Mouse (Mus musculus): ENCODE data around the gene Ogdhl. TPM values are rescaled to one million over a fixed set of nuclear protein-coding genes. Genes with fewer than 3 reads are reported as not detected.

Gene Ogdhl
- total RNA-seq, 2 experiments from 2014 or later, result not detected

- no peak for ATAC-seq (replicated peaks; ENCODE audit: poor library complexity, severe bottlenecking)
Measured at GRCm38 (mm10) chr14:32379395-32380098, 57.7 kb downstream of the Ogdhl start.

GRCm38 (mm10) chr14:32380099-32380480 is 58.3 kb downstream of the Ogdhl start:
- no peak for ATAC-seq (replicated peaks; ENCODE audit: poor library complexity, severe bottlenecking)

DNA sequence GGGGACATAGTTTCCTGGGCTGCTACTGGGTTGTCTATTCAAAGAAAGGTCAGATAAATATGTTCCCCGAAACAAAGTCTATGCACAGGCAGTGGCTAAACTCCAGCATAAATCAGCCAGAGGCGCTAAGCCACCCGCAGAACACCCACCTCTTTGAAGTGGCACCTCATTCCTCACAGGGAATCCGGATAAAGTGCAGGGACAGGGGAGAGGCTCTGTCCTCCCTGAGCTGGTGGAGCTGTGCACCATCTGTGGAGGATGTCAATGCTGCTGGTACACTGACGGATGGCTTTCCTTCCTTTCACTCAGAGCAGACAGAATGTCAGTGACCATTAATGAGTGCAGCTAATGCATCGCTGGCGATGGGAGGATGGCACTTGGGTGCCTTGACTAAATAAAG is 59.2 kb downstream of the Ogdhl start:
- ATAC-seq (replicated peaks; ENCODE audit: poor library complexity, severe bottlenecking), result no peak

GRCm38 (mm10) chr14:32381619-32382018 is 59.8 kb downstream of the Ogdhl start:
- no peak for ATAC-seq (replicated peaks; ENCODE audit: poor library complexity, severe bottlenecking)

GRCm38 (mm10) chr14:32388196-32388595 is 66.4 kb downstream of the Ogdhl start, which contains the start of gene 1700024G13Rik:
1700024G13Rik (minus strand) TSS chr14:32388391.
- peak; percentile 50 for ATAC-seq (replicated peaks; ENCODE audit: poor library complexity, severe bottlenecking)

Other genes with a start within 250 kb of the Ogdhl start
- gene Oxnad1, start 236.6 kb upstream of the Ogdhl start, total RNA-seq (2014; fragmentation: Nextera tagmentation), result 17.0 and 18.5 TPM in 2 replicates
- 25.4 and 33.8 TPM in 2 replicates for gene Oxnad1, start 236.6 kb upstream of the Ogdhl start, total RNA-seq (2017)
- 80.2 and 102 TPM in 2 replicates for gene Dph3, start 236.3 kb upstream of the Ogdhl start, total RNA-seq (2014; fragmentation: Nextera tagmentation)
- gene Dph3, start 236.3 kb upstream of the Ogdhl start, total RNA-seq (2017), result 64.0 and 91.6 TPM in 2 replicates
- gene Msmb, start 180.0 kb upstream of the Ogdhl start, total RNA-seq (2014; fragmentation: Nextera tagmentation), result not detected in 2 replicates
- not detected in 2 replicates for gene Msmb, start 180.0 kb upstream of the Ogdhl start, total RNA-seq (2017)
- gene Ncoa4, start 162.2 kb upstream of the Ogdhl start, total RNA-seq (2014; fragmentation: Nextera tagmentation), result 211 and 220 TPM in 2 replicates
- gene Ncoa4, start 162.2 kb upstream of the Ogdhl start, total RNA-seq (2017), result 230 and 232 TPM in 2 replicates
- 177 and 202 TPM in 2 replicates for gene Timm23, start 120.1 kb upstream of the Ogdhl start, total RNA-seq (2014; fragmentation: Nextera tagmentation)
- 156 and 165 TPM in 2 replicates for gene Timm23, start 120.1 kb upstream of the Ogdhl start, total RNA-seq (2017)
- 27.6 and 29.2 TPM in 2 replicates for gene Parg, start 120.1 kb upstream of the Ogdhl start, total RNA-seq (2014; fragmentation: Nextera tagmentation)
- 117 and 145 TPM in 2 replicates for gene Parg, start 120.1 kb upstream of the Ogdhl start, total RNA-seq (2017)
- gene 1700024G13Rik, start 66.4 kb downstream of the Ogdhl start, total RNA-seq (2014; fragmentation: Nextera tagmentation), result not detected in 2 replicates
- not detected in 2 replicates for gene 1700024G13Rik, start 66.4 kb downstream of the Ogdhl start, total RNA-seq (2017)
- not detected in 2 replicates for gene Slc18a3, start 142.8 kb downstream of the Ogdhl start, total RNA-seq (2014; fragmentation: Nextera tagmentation)
- gene Slc18a3, start 142.8 kb downstream of the Ogdhl start, total RNA-seq (2017), result not detected in 2 replicates
- gene Chat, start 144.0 kb downstream of the Ogdhl start, total RNA-seq (2014; fragmentation: Nextera tagmentation), result not detected in 2 replicates
- gene Chat, start 144.0 kb downstream of the Ogdhl start, total RNA-seq (2017), result not detected in 2 replicates
- gene Ercc6, start 191.5 kb downstream of the Ogdhl start, total RNA-seq (2014; fragmentation: Nextera tagmentation), result 26.8 TPM in 2 replicates
- gene Ercc6, start 191.5 kb downstream of the Ogdhl start, total RNA-seq (2017), result 28.2 and 29.3 TPM in 2 replicates

Data from granulocyte monocyte progenitor cell, adult 5-6 weeks (primary cell).